Mouse (Mus musculus) ES-E14 (cell line): Measurements from ENCODE around the gene Keg1.

Experiments
- ZC3H11A ChIP-seq: IDR thresholded peaks from 2 replicates; pipeline ENCODE4 v1.6.1; 2012; ENCODE audit warnings: low read depth, mild to moderate bottlenecking, inconsistent platforms, low read length, borderline replicate concordance
- ZNF384 ChIP-seq: IDR thresholded peaks from 2 replicates; pipeline ENCODE4 v1.6.1; 2012; ENCODE audit warnings: low read depth, low read length, inconsistent platforms

DNA sequence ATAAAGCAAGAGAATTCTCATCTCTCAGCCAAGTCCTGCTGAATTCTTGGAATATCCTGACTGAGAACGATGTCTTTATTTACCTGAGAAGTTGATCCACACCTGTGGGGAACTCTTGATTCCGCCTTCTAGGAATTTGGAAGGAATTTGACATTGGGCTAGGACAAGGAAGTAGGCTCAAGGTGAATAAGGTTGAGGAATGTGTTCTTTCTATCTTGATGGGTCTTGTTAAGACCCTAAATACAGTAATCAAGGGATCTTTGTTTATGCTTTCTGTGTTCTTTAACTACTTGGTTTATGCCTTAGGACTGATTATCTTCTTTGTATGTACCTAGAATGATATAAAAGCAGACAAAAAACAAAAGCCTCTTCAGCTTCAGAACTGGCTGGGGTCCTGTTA lies 36.4 kb downstream of the Keg1 start:
- no peak for TF ChIP-seq ZC3H11A
- no peak for TF ChIP-seq ZNF384
